Mouse (Mus musculus) liver, adult 2 months (tissue): ENCODE results near the gene Tmem128. TPM values are rescaled to one million over a fixed set of nuclear protein-coding genes. Genes with fewer than 3 reads are reported as not detected.

Source experiments
- DNase-seq: peaks from one replicate; pipeline ENCODE4 v3.0.0-alpha.2; 2011; ENCODE audit warnings: low read depth, low spot score; ENCODE audit errors: extremely low read depth
- H3K27ac ChIP-seq: fragments of 200-500 bp; replicated peaks from 2 replicates; pipeline ENCODE4 v1.5.1; 2012; ENCODE audit warnings: low read depth, mild to moderate bottlenecking, control low read depth, inconsistent platforms, low read length; ENCODE audit not compliant: insufficient read depth
- H3K27me3 ChIP-seq: fragments of 200-500 bp; 2 replicates; pipeline ENCODE4 v1.6.1; 2012; ENCODE audit warnings: mild to moderate bottlenecking, moderate library complexity, low read length, inconsistent platforms; ENCODE audit not compliant: control insufficient read depth, insufficient read depth
- H3K36me3 ChIP-seq: fragments of 200-500 bp; 2 replicates; pipeline ENCODE4 v1.6.1; 2012; ENCODE audit warnings: low read length, inconsistent platforms; ENCODE audit not compliant: control insufficient read depth, insufficient read depth
- H3K4me1 ChIP-seq: fragments of 200-500 bp; 2 replicates; pipeline ENCODE4 v1.6.1; 2011; ENCODE audit warnings: low read length; ENCODE audit not compliant: control insufficient read depth, insufficient read depth
- H3K4me3 ChIP-seq: fragments of 200-500 bp; 2 replicates; pipeline ENCODE4 v1.5.1; 2011; ENCODE audit warnings: low read depth, mild to moderate bottlenecking, control low read depth, low read length, moderate library complexity; ENCODE audit not compliant: insufficient read depth
- H3K79me2 ChIP-seq: fragments of 200-500 bp; 2 replicates; pipeline ENCODE4 v1.6.1; 2012; ENCODE audit warnings: inconsistent platforms, mild to moderate bottlenecking, low read length, moderate library complexity; ENCODE audit not compliant: control insufficient read depth, insufficient read depth
- H3K9ac ChIP-seq: fragments of 200-500 bp; 2 replicates; pipeline ENCODE4 v1.6.1; 2012; ENCODE audit warnings: low read depth, mild to moderate bottlenecking, control low read depth, inconsistent platforms, low read length
- CTCF ChIP-seq: fragments of 200-500 bp; IDR thresholded peaks from 2 replicates; pipeline ENCODE4 v1.5.1; 2011; ENCODE audit warnings: low read depth, low read length, control low read depth
- POLR2A ChIP-seq: fragments of 200-500 bp; IDR thresholded peaks from 2 replicates; pipeline ENCODE4 v1.6.1; 2011; ENCODE audit warnings: low read length, control low read depth; ENCODE audit not compliant: insufficient read depth; ENCODE audit errors: extremely low read depth
- WGBS: fragments of 180-500 bp; shearing (Covaris S2); methylation state at CpG from one replicate; pipeline ENCODE4 v1.1.7; 2018; 5-methylcytosine and 5-hydroxymethylcytosine counted together
- polyA plus RNA-seq: library from polyadenylated mRNA; depleted of rRNA; stranded (reverse); fragments of >200 nt; gene quantifications from 2 replicates; pipeline ENCODE4 v1.2.3, GENCODE M21; 2012; rRNA removed
- total RNA-seq: library from RNA; depleted of rRNA; stranded (reverse); fragments of >200 nt; gene quantifications from 2 replicates; pipeline ENCODE4 v1.2.3, GENCODE M21; 2014; rRNA removed

The Tmem128 gene
- total RNA-seq (34.8 and 40.8 TPM in 2 replicates), polyA plus RNA-seq (16.4 and 17.8 TPM in 2 replicates)

DNA sequence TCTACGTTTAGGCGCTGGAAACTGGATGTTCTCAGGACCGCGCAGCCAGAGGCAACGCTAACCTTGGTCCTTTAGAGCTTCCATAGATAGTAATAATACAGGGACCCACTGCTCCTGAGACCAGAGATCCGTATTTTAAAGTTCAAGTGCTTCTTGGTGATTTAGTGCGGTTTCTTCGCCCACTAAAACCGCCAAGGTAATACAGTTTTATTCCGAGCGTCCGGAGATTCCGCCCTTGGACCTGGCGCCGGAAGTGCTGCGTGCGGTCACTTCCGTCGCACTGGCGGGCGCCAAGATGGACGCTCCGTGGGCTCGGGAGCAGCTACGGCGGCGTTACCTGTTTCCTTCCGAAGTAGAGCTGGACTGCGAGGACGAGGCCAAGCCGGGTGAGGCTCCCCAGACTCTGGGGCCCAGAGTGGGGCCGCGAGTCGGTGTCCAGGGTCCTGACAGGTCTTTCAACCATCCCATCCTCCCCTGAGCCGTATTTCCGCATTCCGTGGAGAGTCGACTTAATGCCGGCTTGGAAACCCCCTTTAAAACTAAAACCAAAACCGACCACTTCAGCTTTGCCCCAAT is at the start of gene Tmem128:
Gene Tmem128 (plus strand): TSS at position 79 of the 576 bp plus-strand sequence.
- H3K36me3 ChIP-seq: peaks cover 18% of the 10 kb centered on the region
- H3K27ac ChIP-seq: peak within 1 kb of the TSS; percentile 50
- no peaks in the 10 kb centered on the region; the same call in 1 of the 2 replicates for H3K27me3 ChIP-seq
- DNase-seq: peak; percentile 53
- H3K9ac ChIP-seq: peak within 1 kb of the TSS; percentile 83
- under 1% methylated on average over 40 of the region's 40 CpGs for WGBS
- no peaks in the 10 kb centered on the region for H3K79me2 ChIP-seq
- H3K4me1 ChIP-seq: 0 out of 2 replicates have a peak, but pooled peaks cover 1% of the 10 kb centered on the region
- peak within 1 kb of the TSS; percentile 89 for H3K4me3 ChIP-seq
- no peak for TF ChIP-seq CTCF
- peak; percentile 77 for TF ChIP-seq POLR2A

DNA sequence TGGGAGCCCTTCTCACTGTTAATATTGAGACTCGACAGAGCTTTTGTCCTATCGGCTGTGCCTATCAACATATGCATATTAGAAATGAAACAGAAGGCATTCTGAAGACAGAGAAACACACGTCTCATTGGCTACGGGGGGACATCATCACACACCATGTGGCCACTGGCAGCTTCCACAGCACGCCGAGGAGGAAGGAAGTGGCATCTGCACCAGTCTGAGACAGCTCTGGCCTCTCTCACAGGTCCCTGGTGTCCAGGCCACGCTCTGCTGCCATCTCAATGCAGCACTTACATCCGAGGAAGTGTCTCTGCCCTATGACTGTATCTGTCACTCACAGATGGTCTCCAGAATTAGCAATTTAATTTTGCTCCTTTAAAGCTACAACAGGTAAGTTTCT is 48.3 kb upstream of the Tmem128 start:
- 89% methylated on average over 8 of the region's 8 CpGs for WGBS
- H3K4me3 ChIP-seq: no peak overlapping the region

DNA sequence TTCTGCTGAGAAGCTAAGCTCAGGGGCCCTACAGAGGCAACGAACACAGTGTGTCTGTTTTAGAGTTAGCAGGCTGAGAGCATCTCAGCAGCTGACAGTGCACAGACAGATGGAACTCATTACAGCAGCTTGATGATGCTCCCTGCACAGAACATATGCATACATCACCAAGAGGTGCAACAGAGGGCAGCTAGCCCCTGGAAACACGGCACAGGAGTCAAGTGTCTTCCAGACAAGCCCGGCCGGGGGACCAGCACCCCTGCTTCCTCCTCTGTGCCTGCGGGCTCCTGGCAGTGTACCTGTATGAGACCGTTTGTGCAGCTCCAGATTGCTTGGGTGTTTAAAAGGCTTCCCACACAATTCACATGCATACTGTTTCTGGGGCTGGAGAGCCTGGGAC is 47.0 kb upstream of the Tmem128 start:
- no peak overlapping the region for H3K27ac ChIP-seq
- H3K9ac ChIP-seq: no peak overlapping the region
- no peak for TF ChIP-seq POLR2A
- TF ChIP-seq CTCF: no peak
- 95% methylated on average over 6 of the region's 6 CpGs for WGBS
- H3K27me3 ChIP-seq: no peaks in the 10 kb centered on the region
- no peak for DNase-seq
- H3K79me2 ChIP-seq: no peaks in the 10 kb centered on the region
- H3K4me1 ChIP-seq: no peaks in the 10 kb centered on the region
- H3K36me3 ChIP-seq: peaks cover 3% of the 10 kb centered on the region; the same call in 1 of the 2 replicates
- no peak overlapping the region for H3K4me3 ChIP-seq

More for the DNA sequence above, 48.3 kb upstream of the Tmem128 start:
- Histone ChIP-seq H3K4me1 (no peaks in the 10 kb centered on the region; the same call in 1 of the 2 replicates), H3K36me3 (peaks cover 3% of the 10 kb centered on the region; the same call in 1 of the 2 replicates), H3K27me3 (no peaks in the 10 kb centered on the region), H3K9ac (no peak overlapping the region), H3K79me2 (no peaks in the 10 kb centered on the region), H3K27ac (no peak overlapping the region)
- DNase-seq: no peak
- TF ChIP-seq POLR2A (no peak), CTCF (no peak)

DNA sequence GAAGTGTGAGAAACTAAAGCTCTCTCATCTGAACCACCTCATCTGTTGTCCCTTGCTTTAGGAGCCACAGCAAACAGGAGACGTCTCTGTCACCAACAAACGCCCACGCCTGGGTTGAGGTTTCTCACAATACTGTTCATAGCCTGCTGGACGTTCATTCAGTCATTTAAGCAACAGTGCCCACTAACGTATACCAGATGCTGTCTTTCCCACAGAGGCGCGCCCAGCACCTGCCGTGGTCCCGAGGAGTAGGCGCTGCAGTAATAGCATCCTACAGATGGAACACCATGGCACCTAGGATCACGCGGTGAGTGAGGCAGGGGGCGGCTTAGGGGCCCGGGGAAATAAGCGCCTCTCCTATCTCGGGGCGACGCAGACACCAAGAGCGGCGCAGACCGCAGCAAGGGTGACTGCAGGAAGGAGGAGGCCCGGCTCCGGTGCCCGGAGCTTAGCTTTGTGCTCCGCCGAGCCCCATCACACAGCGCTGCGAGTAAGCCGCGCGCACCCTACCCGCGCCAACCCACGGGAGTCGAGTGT is 40.1 kb upstream of the Tmem128 start:
- under 1% methylated on average over 35 of the region's 35 CpGs for WGBS

DNA sequence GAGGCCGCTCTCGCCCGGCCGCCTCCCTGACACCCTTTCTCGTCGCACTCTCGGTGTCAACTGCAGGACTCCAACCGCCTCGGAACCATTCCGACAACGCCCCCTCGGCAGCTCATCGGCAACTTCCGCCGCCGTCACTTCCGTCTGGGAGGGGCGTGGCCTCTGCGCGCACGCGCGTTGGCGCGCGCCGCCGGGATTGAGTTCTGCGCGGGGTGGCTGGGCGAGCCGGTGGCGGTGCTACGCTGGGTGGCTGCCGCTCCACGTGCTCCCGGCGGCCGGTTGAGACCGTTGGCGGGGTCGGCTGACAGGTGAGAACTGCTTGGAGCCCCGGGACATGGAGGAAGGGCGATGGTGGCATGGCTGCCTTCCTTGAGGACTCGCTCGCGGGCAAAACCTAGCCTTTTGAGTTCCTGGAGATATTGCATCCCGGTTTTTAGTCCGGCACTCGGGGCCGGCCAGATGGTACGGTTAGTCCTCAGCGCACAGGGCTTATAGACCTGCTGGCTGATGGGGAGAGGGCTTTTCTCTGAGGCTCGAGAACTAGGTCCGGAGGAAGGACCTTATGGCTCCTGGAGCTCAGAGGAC is 39.6 kb upstream of the Tmem128 start, which contains the start of the genes Zbtb49 and Lyar:
Gene Zbtb49 (minus strand): TSS at position 130 of the 585 bp plus-strand sequence.
Gene Lyar (plus strand): TSS at position 143 of the 585 bp plus-strand sequence.
- peak; percentile 60; the same call in 1 of the 2 replicates for TF ChIP-seq POLR2A
- TF ChIP-seq CTCF: no peak
- peak within 1 kb of the TSS; percentile 33; the same call in 1 of the 2 replicates for H3K27ac ChIP-seq
- H3K36me3 ChIP-seq: peaks cover 4% of the 10 kb centered on the region; the same call in 1 of the 2 replicates
- H3K9ac ChIP-seq: peak within 1 kb of the TSS; percentile 87
- H3K79me2 ChIP-seq: peaks cover 13% of the 10 kb centered on the region; the same call in 1 of the 2 replicates
- H3K4me3 ChIP-seq: peak within 1 kb of the TSS; percentile 77
- no peaks in the 10 kb centered on the region for H3K27me3 ChIP-seq
- peak; percentile 69 for DNase-seq
- under 1% methylated on average over 55 of the region's 55 CpGs for WGBS
- H3K4me1 ChIP-seq: peaks cover 10% of the 10 kb centered on the region

More for the DNA sequence above, 40.1 kb upstream of the Tmem128 start:
- Histone ChIP-seq H3K27me3 (no peaks in the 10 kb centered on the region), H3K79me2 (peaks cover 13% of the 10 kb centered on the region; the same call in 1 of the 2 replicates), H3K4me3 (peak overlapping the region; percentile 77), H3K36me3 (no peaks in the 10 kb centered on the region), H3K9ac (peak overlapping the region; percentile 87), H3K27ac (peak overlapping the region; percentile 33; the same call in 1 of the 2 replicates), H3K4me1 (peaks cover 10% of the 10 kb centered on the region)
- no peak for TF ChIP-seq POLR2A
- no peak for TF ChIP-seq CTCF
- DNase-seq: peak; percentile 6
